Mouse (Mus musculus): Measurements from ENCODE around the gene Rnaset2a. TPM values are rescaled to one million over a fixed set of nuclear protein-coding genes. Genes with fewer than 3 reads are reported as not detected.
"Not testable (repeated sequence)": the region's sequence is repeated elsewhere in the genome, so short reads cannot be mapped to it uniquely, and the experiment has no call there.

Gene Rnaset2a
- polyA plus RNA-seq, 1 experiment from 2014 or later, result 11.8 TPM

- not testable (repeated sequence) for ATAC-seq (ENCODE audit: low FRiP score, low TSS enrichment); H3K4me1 ChIP-seq (ENCODE audit: control insufficient read depth, insufficient read depth, low read length); H3K27me3 ChIP-seq (ENCODE audit: control insufficient read depth, insufficient read depth, low read length); H3K9ac ChIP-seq (replicated peaks; ENCODE audit: low read length); H3K9me3 ChIP-seq (ENCODE audit: control insufficient read depth, low read length); DNase-seq; H3K4me2 ChIP-seq (ENCODE audit: low read length); H3K4me3 ChIP-seq (replicated peaks; ENCODE audit: low read depth, low read length); H3K36me3 ChIP-seq (ENCODE audit: control insufficient read depth, insufficient read depth, low read length); H3K27ac ChIP-seq (replicated peaks; ENCODE audit: low read depth, low read length)
- WGBS, result no CpG with 5 or more reads among the region's 3 CpGs
Observed at GRCm38 (mm10) chr17:8122974-8123373, 24.9 kb downstream of the Rnaset2a start.

- not testable (repeated sequence) for H3K36me3 ChIP-seq (ENCODE audit: control insufficient read depth, insufficient read depth, low read length); DNase-seq; H3K27me3 ChIP-seq (ENCODE audit: control insufficient read depth, insufficient read depth, low read length); ATAC-seq (ENCODE audit: low FRiP score, low TSS enrichment); H3K27ac ChIP-seq (replicated peaks; ENCODE audit: low read depth, low read length); H3K4me2 ChIP-seq (ENCODE audit: low read length); H3K9me3 ChIP-seq (ENCODE audit: control insufficient read depth, low read length); H3K4me3 ChIP-seq (replicated peaks; ENCODE audit: low read depth, low read length); H3K9ac ChIP-seq (replicated peaks; ENCODE audit: low read length); H3K4me1 ChIP-seq (ENCODE audit: control insufficient read depth, insufficient read depth, low read length)
- WGBS, result no CpG with 5 or more reads among the region's 6 CpGs
Observed at GRCm38 (mm10) chr17:8116928-8117327, 31.0 kb downstream of the Rnaset2a start.

DNA sequence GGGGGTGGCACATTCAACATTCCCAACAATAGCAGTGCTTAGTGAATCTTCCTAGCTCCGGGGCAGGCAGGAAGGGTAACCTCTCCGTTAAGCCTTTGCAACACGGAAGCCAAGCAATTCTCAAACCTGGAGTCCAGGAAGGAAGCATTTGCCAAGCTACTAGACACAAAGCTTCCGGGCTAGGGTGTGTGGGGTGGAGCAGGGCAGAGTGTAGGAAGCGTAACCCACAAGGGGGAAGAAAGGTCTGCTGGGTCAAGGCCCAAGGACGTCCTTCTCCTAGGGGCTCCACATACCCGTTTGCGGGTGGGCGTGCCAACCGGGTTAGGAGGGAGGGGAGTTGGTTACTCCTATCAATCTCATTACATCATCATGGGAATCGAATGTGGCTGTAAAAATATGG, 31.5 kb downstream of the Rnaset2a start:
- not testable (repeated sequence) for H3K4me1 ChIP-seq (ENCODE audit: control insufficient read depth, insufficient read depth, low read length); DNase-seq; H3K36me3 ChIP-seq (ENCODE audit: control insufficient read depth, insufficient read depth, low read length); ATAC-seq (ENCODE audit: low FRiP score, low TSS enrichment); H3K9me3 ChIP-seq (ENCODE audit: control insufficient read depth, low read length); H3K4me3 ChIP-seq (replicated peaks; ENCODE audit: low read depth, low read length); H3K27ac ChIP-seq (replicated peaks; ENCODE audit: low read depth, low read length); H3K9ac ChIP-seq (replicated peaks; ENCODE audit: low read length); H3K4me2 ChIP-seq (ENCODE audit: low read length); H3K27me3 ChIP-seq (ENCODE audit: control insufficient read depth, insufficient read depth, low read length)
- 80% methylated on average over 6 of the region's 11 CpGs for WGBS

DNA sequence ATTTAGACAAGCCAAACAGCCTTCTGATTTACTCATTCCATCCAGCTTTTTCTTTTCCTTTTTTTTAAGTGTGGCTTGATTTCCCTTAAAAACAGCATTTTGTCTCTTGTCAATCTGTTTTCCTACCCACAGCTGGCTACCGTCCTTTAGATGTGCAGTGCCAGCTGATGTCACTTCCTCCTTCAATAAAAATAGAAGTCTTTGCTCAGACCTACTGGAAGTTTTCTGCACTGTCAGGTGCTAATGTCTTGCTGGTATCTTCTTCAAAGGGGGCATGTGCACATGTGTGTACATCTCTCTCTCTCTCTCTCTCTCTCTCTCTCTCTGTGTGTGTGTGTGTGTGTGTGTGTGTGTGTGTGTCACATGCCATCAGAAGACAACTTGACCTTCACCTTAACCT, 35.7 kb downstream of the Rnaset2a start:
- not testable (repeated sequence) for H3K4me1 ChIP-seq (ENCODE audit: control insufficient read depth, insufficient read depth, low read length); H3K9ac ChIP-seq (replicated peaks; ENCODE audit: low read length); ATAC-seq (ENCODE audit: low FRiP score, low TSS enrichment); H3K9me3 ChIP-seq (ENCODE audit: control insufficient read depth, low read length); H3K4me3 ChIP-seq (replicated peaks; ENCODE audit: low read depth, low read length); H3K36me3 ChIP-seq (ENCODE audit: control insufficient read depth, insufficient read depth, low read length); H3K4me2 ChIP-seq (ENCODE audit: low read length); H3K27ac ChIP-seq (replicated peaks; ENCODE audit: low read depth, low read length); H3K27me3 ChIP-seq (ENCODE audit: control insufficient read depth, insufficient read depth, low read length); DNase-seq
- WGBS, result no CpG with 5 or more reads among the region's 1 CpGs

- not testable (repeated sequence) for H3K9ac ChIP-seq (replicated peaks; ENCODE audit: low read length); H3K4me3 ChIP-seq (replicated peaks; ENCODE audit: low read depth, low read length); H3K4me2 ChIP-seq (ENCODE audit: low read length); H3K27ac ChIP-seq (replicated peaks; ENCODE audit: low read depth, low read length); H3K9me3 ChIP-seq (ENCODE audit: control insufficient read depth, low read length); DNase-seq; H3K4me1 ChIP-seq (ENCODE audit: control insufficient read depth, insufficient read depth, low read length); H3K27me3 ChIP-seq (ENCODE audit: control insufficient read depth, insufficient read depth, low read length); H3K36me3 ChIP-seq (ENCODE audit: control insufficient read depth, insufficient read depth, low read length)
- 33% methylated on average over 2 of the region's 6 CpGs for WGBS
- peak; percentile 53; the same call in 1 of the 2 replicates for ATAC-seq (ENCODE audit: low FRiP score, low TSS enrichment)
Observed at GRCm38 (mm10) chr17:8101297-8101609, 46.6 kb downstream of the Rnaset2a start.

DNA sequence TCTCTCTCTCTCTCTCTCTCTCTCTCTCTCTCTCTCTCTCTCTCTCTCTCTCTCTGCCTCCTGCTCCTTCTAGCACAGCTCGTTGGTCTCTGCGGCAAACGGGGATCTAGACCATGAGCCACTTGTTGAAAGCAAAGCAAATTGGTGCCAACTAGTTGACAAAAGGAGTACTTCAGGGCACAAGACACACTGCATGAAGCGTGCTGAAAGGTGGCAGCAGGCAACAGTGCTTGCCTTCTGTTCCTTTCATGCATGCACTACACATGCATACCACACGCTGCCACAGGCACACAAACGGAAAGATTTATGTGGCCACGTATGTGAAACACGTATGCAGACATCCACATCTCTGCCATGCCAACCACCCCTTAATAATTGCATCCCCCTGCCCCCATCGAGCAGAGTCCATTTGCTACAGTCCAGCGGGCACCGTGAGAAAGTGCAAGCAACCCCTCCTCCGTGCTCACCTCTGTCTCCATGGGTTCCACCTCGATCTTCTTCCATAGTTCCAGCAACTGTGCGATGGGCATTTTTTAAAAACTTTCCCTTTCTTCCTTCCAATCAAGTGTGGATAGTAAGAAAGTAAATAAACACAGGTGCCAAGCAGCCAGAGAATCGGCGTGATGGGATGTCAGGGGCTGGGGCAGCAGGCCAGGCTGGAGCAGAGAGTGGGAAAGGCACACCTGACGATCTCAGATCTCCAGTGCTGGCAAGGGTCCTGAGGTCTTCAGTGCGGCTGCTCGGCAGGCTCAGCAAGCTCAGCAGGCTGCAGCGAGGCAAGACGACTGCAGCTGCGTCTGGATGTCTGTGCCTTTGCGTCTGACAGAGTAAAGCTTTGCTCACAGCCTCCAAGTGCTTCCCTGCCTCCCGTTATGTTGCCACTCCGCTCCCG, 47.2 kb downstream of the Rnaset2a start:
- not testable (repeated sequence) for H3K9ac ChIP-seq (replicated peaks; ENCODE audit: low read length); H3K27ac ChIP-seq (replicated peaks; ENCODE audit: low read depth, low read length); H3K4me1 ChIP-seq (ENCODE audit: control insufficient read depth, insufficient read depth, low read length); H3K9me3 ChIP-seq (ENCODE audit: control insufficient read depth, low read length); H3K4me2 ChIP-seq (ENCODE audit: low read length); H3K36me3 ChIP-seq (ENCODE audit: control insufficient read depth, insufficient read depth, low read length); H3K27me3 ChIP-seq (ENCODE audit: control insufficient read depth, insufficient read depth, low read length); H3K4me3 ChIP-seq (replicated peaks; ENCODE audit: low read depth, low read length); DNase-seq
- ATAC-seq (ENCODE audit: low FRiP score, low TSS enrichment), result peak; percentile 46; the same call in 1 of the 2 replicates
- WGBS, result 21% methylated on average over 7 of the region's 26 CpGs

DNA sequence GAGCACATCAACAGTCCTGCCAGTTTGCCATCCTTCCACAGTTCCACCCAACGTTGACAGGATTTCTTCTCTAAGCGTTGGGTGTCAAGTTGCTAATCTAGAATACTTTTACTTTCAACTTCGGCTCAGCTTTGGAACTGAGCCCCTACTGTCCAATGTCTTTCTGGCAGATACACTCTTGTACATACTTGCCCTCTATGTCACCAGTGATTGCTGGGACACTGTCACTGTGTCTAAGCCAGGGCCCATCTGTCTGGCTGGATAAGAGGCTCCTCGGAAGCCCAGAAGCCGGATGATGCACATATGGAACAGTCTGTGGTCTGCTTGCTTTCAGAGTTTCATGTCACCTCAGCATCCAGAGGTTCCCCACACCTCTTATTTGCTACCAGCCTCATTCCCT, 51.7 kb downstream of the Rnaset2a start:
- H3K4me2 ChIP-seq (ENCODE audit: low read length); H3K4me3 ChIP-seq (replicated peaks; ENCODE audit: low read depth, low read length); H3K4me1 ChIP-seq (ENCODE audit: control insufficient read depth, insufficient read depth, low read length); ATAC-seq (ENCODE audit: low FRiP score, low TSS enrichment); H3K27me3 ChIP-seq (ENCODE audit: control insufficient read depth, insufficient read depth, low read length); H3K27ac ChIP-seq (replicated peaks; ENCODE audit: low read depth, low read length); H3K9me3 ChIP-seq (ENCODE audit: control insufficient read depth, low read length); H3K36me3 ChIP-seq (ENCODE audit: control insufficient read depth, insufficient read depth, low read length); H3K9ac ChIP-seq (replicated peaks; ENCODE audit: low read length); DNase-seq: not testable (repeated sequence)
- WGBS, result 70% methylated on average over 3 of the region's 5 CpGs

GRCm38 (mm10) chr17:8095653-8096052, 52.2 kb downstream of the Rnaset2a start:
- not testable (repeated sequence) for DNase-seq; H3K9ac ChIP-seq (replicated peaks; ENCODE audit: low read length); ATAC-seq (ENCODE audit: low FRiP score, low TSS enrichment); H3K27me3 ChIP-seq (ENCODE audit: control insufficient read depth, insufficient read depth, low read length); H3K4me2 ChIP-seq (ENCODE audit: low read length); H3K4me3 ChIP-seq (replicated peaks; ENCODE audit: low read depth, low read length); H3K9me3 ChIP-seq (ENCODE audit: control insufficient read depth, low read length); H3K27ac ChIP-seq (replicated peaks; ENCODE audit: low read depth, low read length); H3K36me3 ChIP-seq (ENCODE audit: control insufficient read depth, insufficient read depth, low read length); H3K4me1 ChIP-seq (ENCODE audit: control insufficient read depth, insufficient read depth, low read length)
- 40% methylated on average over 3 of the region's 5 CpGs for WGBS
